Mouse (Mus musculus) cerebellum, adult 2 months (tissue): ENCODE measurements at regions not wholly inside any gene's neighbourhood (a gene's known extent, or its start where the extent isn't known, plus 50 kb on each side); places are given as distances from the start of the nearest gene placed in this dataset.

Experiments
- DNase-seq, 2 experiments: peaks; one replicate each; pipeline ENCODE4 v3.0.0; 2021
- H3K27ac ChIP-seq: fragments of 200-500 bp; 2 replicates; pipeline ENCODE4 v1.5.1; 2012; ENCODE audit warnings: low read length, control low read depth, inconsistent platforms; ENCODE audit not compliant: insufficient read depth
- H3K27me3 ChIP-seq: fragments of 200-500 bp; 2 replicates; pipeline ENCODE4 v1.6.1; 2012; ENCODE audit warnings: inconsistent platforms, mild to moderate bottlenecking, low read length, moderate library complexity; ENCODE audit not compliant: control insufficient read depth, insufficient read depth
- H3K4me1 ChIP-seq: fragments of 200-500 bp; 2 replicates; pipeline ENCODE4 v1.6.1; 2011; ENCODE audit warnings: low read length; ENCODE audit not compliant: control insufficient read depth, insufficient read depth
- H3K4me3 ChIP-seq: fragments of 200-500 bp; replicated peaks from 2 replicates; pipeline ENCODE3; 2011; ENCODE audit warnings: mild to moderate bottlenecking, low read depth, low read length, control low read depth; ENCODE audit not compliant: insufficient read depth
- CTCF ChIP-seq: fragments of 200-500 bp; IDR thresholded peaks from 2 replicates; pipeline ENCODE4 v1.5.1; 2011; ENCODE audit warnings: low read depth, mild to moderate bottlenecking, control low read depth, low read length, moderate library complexity, borderline replicate concordance; ENCODE audit not compliant: insufficient read depth
- POLR2A ChIP-seq: fragments of 200-500 bp; IDR thresholded peaks from 2 replicates; pipeline ENCODE4 v1.6.1; 2011; ENCODE audit warnings: low read length, control low read depth, borderline replicate concordance; ENCODE audit not compliant: insufficient read depth
- WGBS: fragments of 180-500 bp; shearing (Covaris S2); methylation state at CpG from one replicate; pipeline ENCODE4 v1.1.7; 2018; 5-methylcytosine and 5-hydroxymethylcytosine counted together

DNA sequence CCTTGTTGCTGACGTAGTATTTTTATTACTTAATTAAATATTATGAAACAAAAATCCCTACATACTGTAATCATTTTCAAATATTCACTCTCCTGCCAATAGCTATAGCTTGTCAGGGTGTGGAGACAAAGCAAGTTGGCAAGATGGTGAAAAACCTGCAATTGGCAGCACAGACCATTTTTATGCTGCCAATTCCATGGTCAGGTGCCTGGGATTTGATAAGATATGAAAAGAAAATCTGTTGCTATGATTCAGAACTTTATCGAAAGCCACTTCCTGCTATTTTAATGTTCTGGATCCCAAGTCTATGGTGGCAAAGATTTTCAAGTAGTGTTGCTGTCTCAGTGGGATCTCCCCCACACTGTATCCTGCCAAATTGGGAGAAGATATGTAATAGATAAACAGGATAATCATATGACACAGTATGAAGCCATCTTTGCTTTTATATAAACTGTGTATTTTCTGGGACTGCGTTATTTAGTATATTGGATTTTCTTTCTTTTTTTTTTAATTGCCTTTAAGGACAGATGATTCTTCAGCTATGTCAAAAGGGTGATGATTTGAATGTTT lies 165.3 kb upstream of the Lrrc3b start:
- Histone ChIP-seq H3K27me3 (no peaks in the 10 kb centered on the region), H3K4me3 (no peak overlapping the region), H3K4me1 (no peaks in the 10 kb centered on the region; the same call in 1 of the 2 replicates), H3K27ac (no peak overlapping the region)
- DNase-seq = peak in 1 of 2 experiments; percentile 52
- TF ChIP-seq CTCF = no peak
- TF ChIP-seq POLR2A = no peak
- WGBS = 39% methylated on average over 3 of the region's 3 CpGs

DNA sequence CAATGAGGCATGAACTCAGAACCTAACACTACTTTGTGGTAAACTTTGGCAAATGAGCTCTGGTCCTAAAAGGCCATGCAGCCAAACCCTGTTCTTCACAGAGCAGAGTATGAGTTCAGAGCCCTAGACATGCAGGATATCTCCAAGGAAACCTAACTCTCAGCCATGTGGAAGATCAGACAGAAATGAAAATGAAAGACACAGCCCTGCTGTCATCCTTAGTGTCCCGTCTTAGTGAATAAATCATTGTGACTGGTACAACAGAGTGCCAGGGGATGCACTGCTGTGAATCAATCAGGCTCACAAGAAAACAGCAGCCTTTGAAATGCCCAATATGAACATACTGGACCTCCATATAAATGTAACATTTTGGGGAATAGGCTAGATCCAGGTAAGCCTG lies 171.4 kb upstream of the Lrrc3b start:
- 59% methylated on average over 1 of the region's 1 CpGs for WGBS
- TF ChIP-seq CTCF (no peak), POLR2A (no peak)
- H3K27me3 ChIP-seq = no peaks in the 10 kb centered on the region
- no peak for DNase-seq
- no peak overlapping the region for H3K4me3 ChIP-seq
- H3K27ac ChIP-seq = no peak overlapping the region
- no peaks in the 10 kb centered on the region for H3K4me1 ChIP-seq

DNA sequence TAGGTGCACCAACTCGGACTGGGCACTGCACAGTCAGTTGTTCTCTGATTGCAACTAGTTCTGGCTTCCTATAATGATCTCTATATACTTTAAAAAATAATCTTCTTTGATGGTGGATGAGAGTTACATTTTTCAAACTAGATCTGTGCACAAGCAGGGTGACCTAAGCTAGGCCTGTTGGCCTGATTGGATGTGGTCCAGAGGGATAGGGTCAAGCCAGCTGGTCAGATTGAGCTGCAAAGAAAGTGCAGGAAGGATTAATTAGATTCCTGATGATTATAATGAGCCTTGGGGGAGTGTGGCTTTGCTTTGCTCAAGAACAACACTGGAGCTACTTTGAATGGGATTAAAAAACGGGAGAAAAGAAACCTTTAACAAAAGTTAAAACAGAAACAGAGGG lies 195.8 kb upstream of the Lrrc3b start:
- TF ChIP-seq CTCF (no peak), POLR2A (no peak)
- DNase-seq = peak; percentile 52 to 79
- WGBS = 37% methylated on average over 2 of the region's 2 CpGs

DNA sequence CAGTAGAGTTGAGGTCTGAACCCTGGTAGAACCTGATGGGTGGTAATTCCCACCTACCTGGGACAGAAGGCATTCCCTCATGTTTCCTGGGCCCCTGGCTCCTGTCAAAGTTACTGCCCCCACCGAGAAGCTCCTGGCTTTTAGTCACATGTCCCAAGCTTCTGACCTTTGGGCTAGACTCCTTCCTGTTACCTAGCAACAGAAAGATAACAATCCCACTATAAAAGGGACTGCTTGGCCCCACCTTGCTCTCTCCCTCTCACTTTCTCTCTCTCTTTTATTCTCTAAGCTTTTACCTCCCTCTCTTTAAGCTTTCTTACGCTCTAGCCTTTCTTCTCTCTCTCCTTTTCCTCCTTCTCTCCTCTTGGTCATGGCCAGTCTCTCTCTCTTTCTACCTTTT lies 198.9 kb upstream of the Lrrc3b start:
- Histone ChIP-seq H3K4me1 (no peaks in the 10 kb centered on the region; the same call in 1 of the 2 replicates), H3K4me3 (no peak overlapping the region), H3K27ac (no peak overlapping the region), H3K27me3 (no peaks in the 10 kb centered on the region)
- DNase-seq = no peak
- no peak for TF ChIP-seq CTCF
- TF ChIP-seq POLR2A = no peak
- WGBS = 80% methylated on average over 2 of the region's 2 CpGs

More for the DNA sequence above, 195.8 kb upstream of the Lrrc3b start:
- no peak overlapping the region for H3K4me3 ChIP-seq
- H3K27ac ChIP-seq = no peak overlapping the region
- no peaks in the 10 kb centered on the region; the same call in 1 of the 2 replicates for H3K4me1 ChIP-seq
- H3K27me3 ChIP-seq = no peaks in the 10 kb centered on the region

DNA sequence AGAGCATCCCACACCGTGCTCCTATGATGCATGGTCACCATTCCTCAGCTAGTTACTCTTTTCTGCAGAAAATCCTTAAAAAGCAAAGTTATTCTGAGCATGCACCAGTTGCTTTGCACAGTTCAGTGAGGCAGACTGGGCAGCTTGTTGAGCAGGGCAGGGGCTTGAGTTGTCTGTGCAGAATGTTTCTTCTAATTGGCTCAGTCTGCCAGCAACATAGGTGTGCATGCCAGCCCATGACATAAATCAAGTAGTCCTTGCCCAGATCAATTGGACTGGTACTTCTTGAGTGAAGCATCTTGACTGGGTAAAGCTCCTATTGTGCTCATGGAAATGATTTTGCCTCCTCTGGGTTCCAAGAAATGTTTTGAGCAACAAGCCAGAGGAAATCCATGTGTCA lies 200.1 kb upstream of the Lrrc3b start:
- no peaks in the 10 kb centered on the region for H3K27me3 ChIP-seq
- DNase-seq = no peak
- TF ChIP-seq POLR2A (no peak), CTCF (no peak)
- H3K4me1 ChIP-seq = no peaks in the 10 kb centered on the region; the same call in 1 of the 2 replicates
- H3K27ac ChIP-seq = no peak overlapping the region
- no peak overlapping the region for H3K4me3 ChIP-seq
- 83% methylated on average over 1 of the region's 1 CpGs for WGBS

DNA sequence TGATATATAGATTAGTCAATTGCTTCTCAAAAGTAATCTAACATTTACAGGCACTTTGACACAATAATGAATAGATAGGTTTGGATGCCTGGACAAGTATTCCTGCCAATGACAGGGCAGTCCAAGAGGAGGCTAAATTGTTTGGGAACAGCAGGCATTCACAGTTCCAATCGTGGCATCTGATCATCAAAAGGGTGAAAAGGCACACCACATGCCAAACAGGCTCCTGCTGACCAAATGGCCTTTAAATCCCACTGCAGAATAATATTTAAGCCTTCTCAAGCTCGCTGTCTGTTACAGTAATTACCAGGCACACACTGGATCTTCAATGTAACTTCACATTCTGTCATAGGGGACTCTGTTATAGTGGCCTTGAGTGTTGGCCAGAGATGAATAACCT lies 222.1 kb upstream of the Lrrc3b start:
- Histone ChIP-seq H3K4me3 (no peak overlapping the region), H3K27me3 (no peaks in the 10 kb centered on the region), H3K4me1 (peaks cover 3% of the 10 kb centered on the region; the same call in 1 of the 2 replicates), H3K27ac (no peak overlapping the region)
- peak; percentile 59 to 86 for DNase-seq
- WGBS = 11% methylated on average over 2 of the region's 2 CpGs
- TF ChIP-seq POLR2A (no peak), CTCF (no peak)

DNA sequence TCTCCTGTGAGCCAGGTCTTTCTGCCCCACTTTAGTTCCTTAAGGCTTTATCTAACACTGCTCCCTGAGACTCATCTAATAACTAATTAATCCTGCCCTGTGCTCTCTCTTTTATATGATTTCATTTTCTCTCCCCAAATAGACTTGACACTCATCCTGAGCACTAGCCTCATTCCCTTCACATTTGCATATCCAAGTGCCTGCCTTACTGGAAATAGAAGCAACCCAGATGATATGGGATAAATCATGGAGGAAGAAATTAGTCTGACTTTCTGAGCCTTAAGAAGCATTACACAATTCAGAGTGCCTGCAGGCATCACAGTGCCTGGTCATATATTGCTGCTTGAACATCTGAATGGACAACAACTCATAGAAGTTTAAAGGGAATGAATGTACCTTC lies 233.5 kb upstream of the Lrrc3b start:
- no peaks in the 10 kb centered on the region for H3K27me3 ChIP-seq
- H3K27ac ChIP-seq = no peak overlapping the region
- no peaks in the 10 kb centered on the region for H3K4me1 ChIP-seq
- TF ChIP-seq POLR2A (no peak), CTCF (no peak)
- no peak for DNase-seq
- no peak overlapping the region for H3K4me3 ChIP-seq

DNA sequence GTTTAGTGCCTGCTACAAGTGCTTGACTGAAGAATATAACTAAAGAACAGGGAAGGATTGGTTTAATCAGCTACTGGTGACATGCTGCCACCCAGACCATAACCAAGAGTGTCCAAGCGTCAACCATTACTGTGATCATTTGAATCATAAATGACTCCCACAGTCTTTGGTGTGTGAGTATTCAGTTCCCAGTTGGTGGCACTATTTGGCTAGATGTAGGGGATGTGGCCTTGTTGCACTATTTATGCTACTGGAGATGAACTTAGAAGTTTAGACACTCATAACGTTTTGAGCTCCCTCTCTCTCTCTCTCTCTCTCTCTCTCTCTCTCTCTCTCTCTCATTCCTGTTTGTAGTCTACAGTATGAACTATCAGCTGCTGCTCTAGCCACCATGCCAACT lies 238.4 kb upstream of the Lrrc3b start:
- 88% methylated on average over 2 of the region's 2 CpGs for WGBS
- Histone ChIP-seq H3K27me3 (no peaks in the 10 kb centered on the region), H3K4me3 (no peak overlapping the region), H3K27ac (no peak overlapping the region), H3K4me1 (no peaks in the 10 kb centered on the region)
- DNase-seq = no peak
- no peak for TF ChIP-seq POLR2A
- no peak for TF ChIP-seq CTCF
